Mouse (Mus musculus): ENCODE data around the gene Mpp3. TPM values are rescaled to one million over a fixed set of nuclear protein-coding genes. Genes with fewer than 3 reads are reported as not detected.

Mpp3 gene
- polyA plus RNA-seq, 1 experiment = 0.90 TPM

- no peak for TF ChIP-seq POLR2A (IDR thresholded peaks at IDR 0.05; ENCODE audit: low read depth, low read length)
- peak; percentile 99 for TF ChIP-seq CTCF (IDR thresholded peaks at IDR 0.05; ENCODE audit: extremely low read depth, insufficient read length, insufficient replicate concordance, low read depth, low read length)
- 2% methylated on average over 9 of the region's 9 CpGs for WGBS
- H3K4me3 ChIP-seq (ENCODE audit: low read depth, low read length) = no peak overlapping the region
- no peaks in the 10 kb centered on the region for H3K4me1 ChIP-seq (ENCODE audit: control insufficient read depth, insufficient read depth, insufficient read length, low read length)
- H3K36me3 ChIP-seq (ENCODE audit: control insufficient read depth, insufficient read depth, low read length) = no peaks in the 10 kb centered on the region
- no peak overlapping the region for H3K27ac ChIP-seq (ENCODE audit: insufficient read depth, low read depth, low read length)
- H3K27me3 ChIP-seq (ENCODE audit: control insufficient read depth, insufficient read depth, low read length) = no peaks in the 10 kb centered on the region
These were observed 11.9 kb upstream of the Mpp3 start for GRCm38 (mm10) chr11:102040138-102040524.

DNA sequence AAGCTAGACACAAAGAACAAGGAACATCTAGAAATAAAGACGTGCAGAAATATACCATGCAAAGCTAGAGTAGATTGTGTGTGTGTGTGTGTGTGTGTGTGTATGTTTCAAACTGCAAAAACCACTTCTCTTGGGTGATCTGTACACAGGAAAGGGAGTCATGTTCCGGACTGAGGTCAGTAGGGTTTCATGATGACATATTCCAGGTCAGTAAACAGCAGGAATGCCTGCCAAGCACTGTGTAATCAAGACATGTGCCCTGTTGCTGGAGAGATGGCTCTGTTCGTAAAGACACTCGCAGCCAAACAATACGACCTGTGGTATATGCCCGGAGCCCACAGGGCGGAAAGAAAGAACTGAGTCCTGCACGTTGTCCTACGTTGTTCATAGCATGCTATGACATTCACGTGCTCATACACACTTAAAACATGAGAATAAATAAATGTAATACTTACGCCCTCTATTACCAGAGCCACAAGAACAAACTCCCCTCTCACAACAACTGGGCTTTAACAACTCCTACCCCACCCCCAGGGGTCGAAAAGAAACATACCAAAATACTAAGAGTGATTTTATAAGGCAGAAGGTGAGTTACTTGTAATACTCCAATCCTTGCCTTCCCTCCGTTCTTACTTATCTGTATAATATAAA is 11.4 kb upstream of the Mpp3 start:
- no peak overlapping the region for H3K4me3 ChIP-seq (ENCODE audit: low read depth, low read length)
- no peaks in the 10 kb centered on the region for H3K27me3 ChIP-seq (ENCODE audit: control insufficient read depth, insufficient read depth, low read length)
- H3K36me3 ChIP-seq (ENCODE audit: control insufficient read depth, insufficient read depth, low read length) = no peaks in the 10 kb centered on the region
- TF ChIP-seq POLR2A (IDR thresholded peaks at IDR 0.05; ENCODE audit: low read depth, low read length) (no peak), CTCF (IDR thresholded peaks at IDR 0.05; ENCODE audit: extremely low read depth, insufficient read length, insufficient replicate concordance, low read depth, low read length) (no peak)
- 53% methylated on average over 13 of the region's 13 CpGs for WGBS
- no peak overlapping the region for H3K27ac ChIP-seq (ENCODE audit: insufficient read depth, low read depth, low read length)
- no peaks in the 10 kb centered on the region for H3K4me1 ChIP-seq (ENCODE audit: control insufficient read depth, insufficient read depth, insufficient read length, low read length)

DNA sequence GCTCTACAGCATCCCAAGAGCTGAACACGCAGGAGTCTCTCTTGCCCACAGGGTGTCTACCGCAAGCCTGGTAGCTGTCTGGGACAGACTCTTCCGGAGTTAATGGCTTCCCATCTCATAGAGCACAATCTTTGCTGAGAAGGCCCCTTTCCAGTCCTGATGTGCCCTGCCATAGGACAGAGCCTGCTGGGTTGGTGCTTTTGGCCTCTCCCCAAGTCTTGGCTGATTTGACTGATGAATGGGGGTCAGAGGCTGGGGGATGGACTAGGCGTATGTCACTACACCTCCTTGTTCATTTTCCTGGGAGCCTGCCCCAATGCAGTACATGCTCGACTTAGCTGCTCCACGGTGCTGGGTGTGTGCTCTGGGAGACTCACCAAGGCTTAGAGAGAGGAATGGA is 9.5 kb upstream of the Mpp3 start:
- Histone ChIP-seq H3K27ac (ENCODE audit: insufficient read depth, low read depth, low read length) (no peak overlapping the region), H3K4me1 (ENCODE audit: control insufficient read depth, insufficient read depth, insufficient read length, low read length) (peaks cover 2% of the 10 kb centered on the region; the same call in 1 of the 2 replicates), H3K36me3 (ENCODE audit: control insufficient read depth, insufficient read depth, low read length) (no peaks in the 10 kb centered on the region), H3K4me3 (ENCODE audit: low read depth, low read length) (no peak overlapping the region), H3K27me3 (ENCODE audit: control insufficient read depth, insufficient read depth, low read length) (no peaks in the 10 kb centered on the region)
- TF ChIP-seq CTCF (IDR thresholded peaks at IDR 0.05; ENCODE audit: extremely low read depth, insufficient read length, insufficient replicate concordance, low read depth, low read length) = no peak
- TF ChIP-seq POLR2A (IDR thresholded peaks at IDR 0.05; ENCODE audit: low read depth, low read length) = no peak
- 93% methylated on average over 6 of the region's 6 CpGs for WGBS

DNA sequence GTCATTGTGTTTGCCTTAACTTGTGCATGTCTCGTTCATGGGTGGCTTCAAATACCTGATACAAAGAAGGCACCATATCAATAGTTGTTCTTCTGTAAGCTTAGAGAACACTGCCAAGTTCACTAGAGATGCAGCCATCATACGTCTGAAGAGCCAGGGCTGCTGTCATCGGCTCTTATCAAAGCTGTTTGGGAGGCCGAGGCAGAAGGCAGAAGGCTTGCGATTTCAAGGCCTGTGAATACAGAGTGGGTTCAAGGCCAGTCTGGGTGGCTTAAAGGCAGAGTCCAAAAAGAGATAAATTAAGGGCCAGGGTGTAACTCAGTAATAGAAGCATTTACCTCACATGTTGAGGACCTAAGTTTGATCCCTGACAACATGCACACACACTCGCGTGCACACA is 8.1 kb upstream of the Mpp3 start:
- no peak for TF ChIP-seq POLR2A (IDR thresholded peaks at IDR 0.05; ENCODE audit: low read depth, low read length)
- no peak for TF ChIP-seq CTCF (IDR thresholded peaks at IDR 0.05; ENCODE audit: extremely low read depth, insufficient read length, insufficient replicate concordance, low read depth, low read length)
- 78% methylated on average over 7 of the region's 7 CpGs for WGBS
- H3K4me3 ChIP-seq (ENCODE audit: low read depth, low read length) = no peak overlapping the region
- no peaks in the 10 kb centered on the region for H3K36me3 ChIP-seq (ENCODE audit: control insufficient read depth, insufficient read depth, low read length)
- H3K27ac ChIP-seq (ENCODE audit: insufficient read depth, low read depth, low read length) = no peak overlapping the region
- H3K4me1 ChIP-seq (ENCODE audit: control insufficient read depth, insufficient read depth, insufficient read length, low read length) = peaks cover 4% of the 10 kb centered on the region; the same call in 1 of the 2 replicates
- H3K27me3 ChIP-seq (ENCODE audit: control insufficient read depth, insufficient read depth, low read length) = no peaks in the 10 kb centered on the region

GRCm38 (mm10) chr11:102035456-102035960 is 7.2 kb upstream of the Mpp3 start:
- H3K27me3 ChIP-seq (ENCODE audit: control insufficient read depth, insufficient read depth, low read length) = no peaks in the 10 kb centered on the region

DNA sequence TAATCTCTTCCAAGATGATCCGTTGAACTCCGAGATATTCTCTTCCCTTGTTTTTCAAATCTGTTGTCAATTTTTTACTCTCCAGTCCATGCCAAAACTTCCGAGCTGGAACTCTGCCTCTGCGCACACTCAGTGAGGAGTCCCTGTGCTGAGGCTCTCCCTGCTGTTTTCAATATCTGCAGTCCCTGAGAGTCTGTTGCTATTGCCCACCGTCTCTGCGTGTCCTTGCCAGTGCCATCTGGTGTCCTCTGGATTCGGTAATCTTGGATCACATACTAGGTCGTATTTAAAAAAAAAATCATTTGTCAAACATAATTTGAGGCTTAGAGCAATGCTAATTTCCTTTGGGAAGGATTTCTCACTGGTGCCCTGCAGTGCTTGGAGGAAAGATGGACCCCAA is 6.6 kb upstream of the Mpp3 start:
- 68% methylated on average over 8 of the region's 8 CpGs for WGBS
- Histone ChIP-seq H3K27me3 (ENCODE audit: control insufficient read depth, insufficient read depth, low read length) (no peaks in the 10 kb centered on the region), H3K27ac (ENCODE audit: insufficient read depth, low read depth, low read length) (no peak overlapping the region), H3K36me3 (ENCODE audit: control insufficient read depth, insufficient read depth, low read length) (no peaks in the 10 kb centered on the region), H3K4me3 (ENCODE audit: low read depth, low read length) (no peak overlapping the region), H3K4me1 (ENCODE audit: control insufficient read depth, insufficient read depth, insufficient read length, low read length) (peaks cover 4% of the 10 kb centered on the region)
- TF ChIP-seq POLR2A (IDR thresholded peaks at IDR 0.05; ENCODE audit: low read depth, low read length) (no peak), CTCF (IDR thresholded peaks at IDR 0.05; ENCODE audit: extremely low read depth, insufficient read length, insufficient replicate concordance, low read depth, low read length) (no peak)

More at GRCm38 (mm10) chr11:102035456-102035960, 7.2 kb upstream of the Mpp3 start:
- Histone ChIP-seq H3K36me3 (ENCODE audit: control insufficient read depth, insufficient read depth, low read length) (no peaks in the 10 kb centered on the region), H3K4me3 (ENCODE audit: low read depth, low read length) (no peak overlapping the region), H3K4me1 (ENCODE audit: control insufficient read depth, insufficient read depth, insufficient read length, low read length) (peaks cover 4% of the 10 kb centered on the region), H3K27ac (ENCODE audit: insufficient read depth, low read depth, low read length) (no peak overlapping the region)
- 83% methylated on average over 5 of the region's 5 CpGs for WGBS
- TF ChIP-seq CTCF (IDR thresholded peaks at IDR 0.05; ENCODE audit: extremely low read depth, insufficient read length, insufficient replicate concordance, low read depth, low read length) = no peak
- no peak for TF ChIP-seq POLR2A (IDR thresholded peaks at IDR 0.05; ENCODE audit: low read depth, low read length)

DNA sequence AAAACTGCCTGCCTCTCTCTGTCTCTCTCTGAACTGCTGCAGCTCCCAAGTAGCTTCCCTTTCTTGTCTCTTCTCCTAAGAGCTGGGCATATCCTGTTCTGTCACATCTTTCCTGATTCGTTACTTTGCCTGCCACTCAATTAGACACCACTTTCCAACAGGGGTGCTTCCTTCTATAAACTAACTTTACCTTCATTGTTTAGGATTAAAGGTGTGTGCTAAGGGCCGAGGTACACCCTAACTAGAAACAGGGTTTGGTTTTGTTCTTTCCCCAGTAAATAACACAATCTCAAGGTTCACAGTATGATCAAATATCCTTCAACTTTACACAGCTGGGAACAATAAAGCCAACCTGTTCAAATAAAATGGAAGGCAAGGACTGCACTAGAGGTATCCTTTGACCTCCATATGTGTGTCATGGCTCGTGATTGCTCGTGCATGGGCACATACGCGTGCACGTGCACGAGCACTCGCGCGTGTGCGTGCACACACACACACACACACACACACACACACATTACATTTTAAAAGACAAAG is 4.9 kb upstream of the Mpp3 start:
- no peak overlapping the region for H3K4me3 ChIP-seq (ENCODE audit: low read depth, low read length)
- H3K4me1 ChIP-seq (ENCODE audit: control insufficient read depth, insufficient read depth, insufficient read length, low read length) = peaks cover 4% of the 10 kb centered on the region
- no peaks in the 10 kb centered on the region for H3K36me3 ChIP-seq (ENCODE audit: control insufficient read depth, insufficient read depth, low read length)
- peak overlapping the region; percentile 23 for H3K27ac ChIP-seq (ENCODE audit: insufficient read depth, low read depth, low read length)
- WGBS = 46% methylated on average over 12 of the region's 12 CpGs
- TF ChIP-seq CTCF (IDR thresholded peaks at IDR 0.05; ENCODE audit: extremely low read depth, insufficient read length, insufficient replicate concordance, low read depth, low read length) (no peak), POLR2A (IDR thresholded peaks at IDR 0.05; ENCODE audit: low read depth, low read length) (no peak)
- no peaks in the 10 kb centered on the region for H3K27me3 ChIP-seq (ENCODE audit: control insufficient read depth, insufficient read depth, low read length)
